Mouse (Mus musculus): ENCODE measurements around the gene Pqbp1. TPM values are rescaled to one million over a fixed set of nuclear protein-coding genes. Genes with fewer than 3 reads are reported as not detected.
A peak's percentile ranks its signal among the peaks of the same experiment; 100 is the strongest.

Pqbp1 gene
- polyA plus RNA-seq, 1 experiment from 2014 or later, result 102 TPM

GRCm38 (mm10) chrX:7868506-7868905 is 30.6 kb downstream of the Pqbp1 start:
- ATAC-seq (ENCODE audit: insufficient number of reproducible peaks, insufficient read depth, low FRiP score, low read depth), result no peak
- Histone ChIP-seq H3K4me1 (ENCODE audit: control insufficient read depth, insufficient read depth, low read length) (no peaks in the 10 kb centered on the region), H3K36me3 (ENCODE audit: control insufficient read depth, insufficient read depth, low read length) (peaks cover 8% of the 10 kb centered on the region), H3K4me3 (ENCODE audit: low read depth, low read length) (no peak overlapping the region), H3K27ac (ENCODE audit: low read length) (no peak overlapping the region), H3K9me3 (ENCODE audit: control insufficient read depth, low read depth, low read length) (no peaks in the 10 kb centered on the region), H3K27me3 (ENCODE audit: control insufficient read depth, insufficient read depth, low read length) (no peaks in the 10 kb centered on the region), H3K4me2 (replicated peaks; ENCODE audit: low read depth, low read length) (no peak overlapping the region), H3K9ac (replicated peaks; ENCODE audit: low read depth, low read length) (no peak overlapping the region)
- WGBS, result 52% methylated on average over 2 of the region's 2 CpGs

GRCm38 (mm10) chrX:7867141-7867540 is 31.9 kb downstream of the Pqbp1 start:
- ATAC-seq (ENCODE audit: insufficient number of reproducible peaks, insufficient read depth, low FRiP score, low read depth), result no peak
- no peaks in the 10 kb centered on the region for H3K9me3 ChIP-seq (ENCODE audit: control insufficient read depth, low read depth, low read length)
- no peaks in the 10 kb centered on the region for H3K27me3 ChIP-seq (ENCODE audit: control insufficient read depth, insufficient read depth, low read length)
- H3K4me3 ChIP-seq (ENCODE audit: low read depth, low read length), result no peak overlapping the region
- no peak overlapping the region for H3K27ac ChIP-seq (ENCODE audit: low read length)
- 91% methylated on average over 1 of the region's 1 CpGs for WGBS
- peaks cover 6% of the 10 kb centered on the region for H3K36me3 ChIP-seq (ENCODE audit: control insufficient read depth, insufficient read depth, low read length)
- H3K4me1 ChIP-seq (ENCODE audit: control insufficient read depth, insufficient read depth, low read length), result no peaks in the 10 kb centered on the region
- no peak overlapping the region for H3K4me2 ChIP-seq (replicated peaks; ENCODE audit: low read depth, low read length)
- no peak overlapping the region for H3K9ac ChIP-seq (replicated peaks; ENCODE audit: low read depth, low read length)

GRCm38 (mm10) chrX:7865786-7866185 is 33.3 kb downstream of the Pqbp1 start:
- ATAC-seq (ENCODE audit: insufficient number of reproducible peaks, insufficient read depth, low FRiP score, low read depth), result peak; percentile 37; the same call in 1 of the 2 replicates
- 49% methylated on average over 2 of the region's 2 CpGs for WGBS

DNA sequence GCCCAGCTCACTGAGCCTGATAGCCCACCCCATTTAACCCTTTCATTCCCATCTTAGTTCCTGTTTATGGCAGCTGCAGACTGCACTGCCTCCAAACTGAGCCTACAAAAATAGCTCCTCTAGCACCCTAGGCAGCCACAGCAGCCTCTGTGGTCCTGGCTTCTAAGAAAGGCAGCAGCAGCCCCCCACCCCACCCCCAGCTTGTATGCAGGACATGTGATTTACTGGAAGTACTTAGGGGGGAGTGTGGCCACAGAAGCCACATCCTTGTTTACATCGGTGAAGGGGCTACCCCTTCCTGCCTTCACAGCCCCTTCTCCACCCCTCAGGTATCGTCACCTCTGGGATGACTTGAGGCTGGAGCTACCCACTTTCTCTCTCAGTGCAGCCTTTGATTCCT is 33.7 kb downstream of the Pqbp1 start:
- H3K9me3 ChIP-seq (ENCODE audit: control insufficient read depth, low read depth, low read length), result no peaks in the 10 kb centered on the region
- no peak overlapping the region for H3K27ac ChIP-seq (ENCODE audit: low read length)
- no peak overlapping the region for H3K9ac ChIP-seq (replicated peaks; ENCODE audit: low read depth, low read length)
- H3K27me3 ChIP-seq (ENCODE audit: control insufficient read depth, insufficient read depth, low read length), result no peaks in the 10 kb centered on the region
- H3K4me1 ChIP-seq (ENCODE audit: control insufficient read depth, insufficient read depth, low read length), result no peaks in the 10 kb centered on the region
- H3K4me3 ChIP-seq (ENCODE audit: low read depth, low read length), result no peak overlapping the region
- ATAC-seq (ENCODE audit: insufficient number of reproducible peaks, insufficient read depth, low FRiP score, low read depth), result no peak
- WGBS, result 78% methylated on average over 2 of the region's 2 CpGs
- no peak overlapping the region for H3K4me2 ChIP-seq (replicated peaks; ENCODE audit: low read depth, low read length)
- peaks cover 6% of the 10 kb centered on the region for H3K36me3 ChIP-seq (ENCODE audit: control insufficient read depth, insufficient read depth, low read length)

More at GRCm38 (mm10) chrX:7865786-7866185, 33.3 kb downstream of the Pqbp1 start:
- no peak overlapping the region for H3K4me3 ChIP-seq (ENCODE audit: low read depth, low read length)
- no peak overlapping the region for H3K9ac ChIP-seq (replicated peaks; ENCODE audit: low read depth, low read length)
- no peaks in the 10 kb centered on the region for H3K27me3 ChIP-seq (ENCODE audit: control insufficient read depth, insufficient read depth, low read length)
- no peak overlapping the region for H3K4me2 ChIP-seq (replicated peaks; ENCODE audit: low read depth, low read length)
- H3K4me1 ChIP-seq (ENCODE audit: control insufficient read depth, insufficient read depth, low read length), result no peaks in the 10 kb centered on the region
- peaks cover 6% of the 10 kb centered on the region for H3K36me3 ChIP-seq (ENCODE audit: control insufficient read depth, insufficient read depth, low read length)
- no peaks in the 10 kb centered on the region for H3K9me3 ChIP-seq (ENCODE audit: control insufficient read depth, low read depth, low read length)
- H3K27ac ChIP-seq (ENCODE audit: low read length), result no peak overlapping the region

DNA sequence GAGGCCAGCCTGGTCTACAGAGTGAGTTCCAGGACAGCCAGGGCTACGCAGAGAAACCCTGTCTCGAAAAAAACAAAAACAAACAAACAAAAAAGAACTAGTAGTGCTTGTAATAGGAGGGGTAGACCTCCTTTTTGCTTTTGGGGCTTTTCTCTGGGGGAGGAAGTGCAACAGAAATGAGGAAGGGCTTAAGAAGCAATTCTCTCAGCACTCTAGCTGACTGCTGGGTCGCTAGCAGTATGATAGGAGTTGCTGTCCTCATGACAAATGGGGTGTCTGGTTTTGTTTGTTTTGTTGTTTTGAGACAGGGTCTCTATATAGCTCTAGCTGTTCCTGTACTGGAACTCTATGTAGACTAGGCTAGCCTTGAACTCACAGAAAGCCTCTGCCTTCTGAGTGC is 34.5 kb downstream of the Pqbp1 start:
- no peak overlapping the region for H3K4me2 ChIP-seq (replicated peaks; ENCODE audit: low read depth, low read length)
- H3K27me3 ChIP-seq (ENCODE audit: control insufficient read depth, insufficient read depth, low read length), result no peaks in the 10 kb centered on the region
- no peak overlapping the region for H3K4me3 ChIP-seq (ENCODE audit: low read depth, low read length)
- H3K4me1 ChIP-seq (ENCODE audit: control insufficient read depth, insufficient read depth, low read length), result no peaks in the 10 kb centered on the region
- H3K36me3 ChIP-seq (ENCODE audit: control insufficient read depth, insufficient read depth, low read length), result peaks cover 6% of the 10 kb centered on the region
- no peaks in the 10 kb centered on the region for H3K9me3 ChIP-seq (ENCODE audit: control insufficient read depth, low read depth, low read length)
- no peak overlapping the region for H3K27ac ChIP-seq (ENCODE audit: low read length)
- no peak overlapping the region for H3K9ac ChIP-seq (replicated peaks; ENCODE audit: low read depth, low read length)
- no peak for ATAC-seq (ENCODE audit: insufficient number of reproducible peaks, insufficient read depth, low FRiP score, low read depth)
- WGBS, result 76% methylated on average over 3 of the region's 3 CpGs

DNA sequence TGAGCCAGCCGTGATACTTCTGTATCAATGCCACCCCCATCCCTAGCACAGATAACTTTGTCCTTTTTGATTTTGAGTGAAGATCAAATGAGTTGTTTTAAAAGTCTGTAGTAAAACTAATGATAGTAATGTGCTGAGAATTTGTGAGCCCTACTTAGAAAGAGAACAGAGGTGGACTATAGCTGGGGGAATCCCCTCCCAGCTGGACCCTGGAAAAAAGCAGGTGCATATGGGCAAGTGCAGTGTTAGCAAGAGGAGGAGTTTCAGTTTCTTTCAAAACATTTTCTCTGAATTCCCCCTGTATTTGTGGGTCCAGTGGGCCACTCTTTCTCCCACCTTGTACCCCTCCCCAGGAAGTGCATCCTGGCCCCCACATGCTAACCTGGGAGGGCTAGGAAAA is 35.9 kb downstream of the Pqbp1 start:
- Histone ChIP-seq H3K36me3 (ENCODE audit: control insufficient read depth, insufficient read depth, low read length) (peaks cover 6% of the 10 kb centered on the region), H3K27ac (ENCODE audit: low read length) (no peak overlapping the region), H3K9me3 (ENCODE audit: control insufficient read depth, low read depth, low read length) (no peaks in the 10 kb centered on the region), H3K4me1 (ENCODE audit: control insufficient read depth, insufficient read depth, low read length) (no peaks in the 10 kb centered on the region), H3K27me3 (ENCODE audit: control insufficient read depth, insufficient read depth, low read length) (no peaks in the 10 kb centered on the region), H3K4me2 (replicated peaks; ENCODE audit: low read depth, low read length) (no peak overlapping the region), H3K9ac (replicated peaks; ENCODE audit: low read depth, low read length) (no peak overlapping the region), H3K4me3 (ENCODE audit: low read depth, low read length) (no peak overlapping the region)
- WGBS, result 83% methylated on average over 1 of the region's 1 CpGs
- no peak for ATAC-seq (ENCODE audit: insufficient number of reproducible peaks, insufficient read depth, low FRiP score, low read depth)

DNA sequence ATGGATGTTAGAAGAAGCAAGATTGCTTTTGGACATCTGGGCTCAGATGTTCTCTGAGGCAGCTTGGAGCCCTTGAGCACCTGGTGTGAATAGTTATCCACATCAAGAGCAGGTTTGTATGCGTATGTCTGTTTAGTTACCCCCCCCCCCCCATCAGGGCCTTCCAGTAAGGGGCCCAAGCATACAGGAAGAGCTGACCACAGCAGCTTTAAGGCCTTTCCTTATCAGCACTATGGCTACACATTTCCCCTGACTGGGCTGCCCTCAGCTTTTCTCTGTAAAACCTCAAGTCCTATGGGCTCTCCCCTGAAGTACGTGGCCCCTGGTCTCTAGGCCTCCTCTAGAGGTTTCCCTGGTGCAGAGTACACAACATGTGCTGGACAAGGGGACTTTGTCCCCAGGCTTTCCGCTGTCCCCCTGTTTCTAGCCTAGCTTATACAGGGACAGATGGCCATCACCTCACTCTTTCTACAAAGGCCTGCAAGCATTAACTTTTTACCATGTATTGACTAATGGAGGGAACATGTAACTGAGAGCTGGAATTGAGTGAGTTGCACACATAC is 39.8 kb downstream of the Pqbp1 start:
- ATAC-seq (ENCODE audit: insufficient number of reproducible peaks, insufficient read depth, low FRiP score, low read depth), result no peak
- Histone ChIP-seq H3K27me3 (ENCODE audit: control insufficient read depth, insufficient read depth, low read length) (no peaks in the 10 kb centered on the region), H3K4me1 (ENCODE audit: control insufficient read depth, insufficient read depth, low read length) (no peaks in the 10 kb centered on the region), H3K4me3 (ENCODE audit: low read depth, low read length) (no peak overlapping the region), H3K4me2 (replicated peaks; ENCODE audit: low read depth, low read length) (no peak overlapping the region), H3K36me3 (ENCODE audit: control insufficient read depth, insufficient read depth, low read length) (no peaks in the 10 kb centered on the region), H3K9me3 (ENCODE audit: control insufficient read depth, low read depth, low read length) (no peaks in the 10 kb centered on the region), H3K9ac (replicated peaks; ENCODE audit: low read depth, low read length) (no peak overlapping the region), H3K27ac (ENCODE audit: low read length) (no peak overlapping the region)
- WGBS, result 80% methylated on average over 3 of the region's 3 CpGs

DNA sequence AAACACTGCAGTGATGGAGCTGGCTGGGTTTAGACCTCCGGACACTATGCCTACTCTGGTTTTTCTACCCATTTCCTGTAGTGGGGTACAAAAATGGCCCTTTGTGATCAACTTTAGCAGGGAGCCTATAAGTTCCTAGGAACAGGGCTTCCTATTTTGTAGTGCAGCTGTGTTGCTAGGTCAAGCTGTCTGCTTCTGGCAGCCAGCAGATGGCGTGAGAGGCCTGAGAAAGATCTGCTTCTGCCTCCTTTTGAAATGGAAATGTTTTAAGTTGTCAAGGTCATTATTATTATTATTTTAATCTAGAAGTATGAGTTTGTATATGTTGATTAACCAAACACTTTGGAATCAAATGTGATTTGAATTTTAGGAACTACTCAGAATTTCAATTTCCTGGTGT is 44.5 kb downstream of the Pqbp1 start:
- 36% methylated on average over 2 of the region's 2 CpGs for WGBS
- 0 out of 2 replicates have a peak, but pooled peaks cover 2% of the 10 kb centered on the region for H3K36me3 ChIP-seq (ENCODE audit: control insufficient read depth, insufficient read depth, low read length)
- no peaks in the 10 kb centered on the region for H3K9me3 ChIP-seq (ENCODE audit: control insufficient read depth, low read depth, low read length)
- no peaks in the 10 kb centered on the region for H3K27me3 ChIP-seq (ENCODE audit: control insufficient read depth, insufficient read depth, low read length)
- no peak for ATAC-seq (ENCODE audit: insufficient number of reproducible peaks, insufficient read depth, low FRiP score, low read depth)
- H3K27ac ChIP-seq (ENCODE audit: low read length), result no peak overlapping the region
- H3K4me1 ChIP-seq (ENCODE audit: control insufficient read depth, insufficient read depth, low read length), result no peaks in the 10 kb centered on the region
- no peak overlapping the region for H3K4me3 ChIP-seq (ENCODE audit: low read depth, low read length)
- H3K4me2 ChIP-seq (replicated peaks; ENCODE audit: low read depth, low read length), result no peak overlapping the region
- H3K9ac ChIP-seq (replicated peaks; ENCODE audit: low read depth, low read length), result no peak overlapping the region

DNA sequence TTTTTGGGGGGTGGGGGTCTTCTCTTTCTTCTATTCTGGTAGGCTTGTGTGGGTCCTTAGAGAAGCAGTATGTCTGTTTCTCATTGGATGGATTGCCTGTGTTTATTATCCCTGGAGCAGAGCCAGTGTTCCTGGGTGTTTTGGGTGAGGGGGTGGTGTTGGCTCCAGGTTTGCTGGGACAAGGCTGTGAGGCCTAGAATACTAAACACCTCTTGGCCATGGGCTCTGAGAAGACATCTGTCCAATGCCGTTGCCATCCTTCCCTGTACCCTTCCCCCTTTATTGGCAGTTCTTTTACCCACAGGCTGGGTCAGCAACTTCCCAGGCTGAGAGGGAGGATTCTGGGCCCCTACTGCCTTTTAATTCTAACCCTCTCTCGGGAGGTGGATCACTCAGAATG is 51.2 kb downstream of the Pqbp1 start:
- no peak overlapping the region for H3K9ac ChIP-seq (replicated peaks; ENCODE audit: low read depth, low read length)
- H3K9me3 ChIP-seq (ENCODE audit: control insufficient read depth, low read depth, low read length), result no peaks in the 10 kb centered on the region
- H3K27me3 ChIP-seq (ENCODE audit: control insufficient read depth, insufficient read depth, low read length), result no peaks in the 10 kb centered on the region
- ATAC-seq (ENCODE audit: insufficient number of reproducible peaks, insufficient read depth, low FRiP score, low read depth), result no peak
- 73% methylated on average over 2 of the region's 2 CpGs for WGBS
- H3K36me3 ChIP-seq (ENCODE audit: control insufficient read depth, insufficient read depth, low read length), result 0 out of 2 replicates have a peak, but pooled peaks cover 2% of the 10 kb centered on the region
- H3K27ac ChIP-seq (ENCODE audit: low read length), result no peak overlapping the region
- H3K4me3 ChIP-seq (ENCODE audit: low read depth, low read length), result no peak overlapping the region
- H3K4me1 ChIP-seq (ENCODE audit: control insufficient read depth, insufficient read depth, low read length), result no peaks in the 10 kb centered on the region
- no peak overlapping the region for H3K4me2 ChIP-seq (replicated peaks; ENCODE audit: low read depth, low read length)

Measured in stomach, embryonic 14.5 days (tissue).